Mouse (Mus musculus): ENCODE data around the gene Ldb2. TPM values are rescaled to one million over a fixed set of nuclear protein-coding genes. Genes with fewer than 3 reads are reported as not detected.

Ldb2 gene
- total RNA-seq, 4 experiments from 2014 or later, result 62.0 to 71.8 (median 67.8) TPM

DNA sequence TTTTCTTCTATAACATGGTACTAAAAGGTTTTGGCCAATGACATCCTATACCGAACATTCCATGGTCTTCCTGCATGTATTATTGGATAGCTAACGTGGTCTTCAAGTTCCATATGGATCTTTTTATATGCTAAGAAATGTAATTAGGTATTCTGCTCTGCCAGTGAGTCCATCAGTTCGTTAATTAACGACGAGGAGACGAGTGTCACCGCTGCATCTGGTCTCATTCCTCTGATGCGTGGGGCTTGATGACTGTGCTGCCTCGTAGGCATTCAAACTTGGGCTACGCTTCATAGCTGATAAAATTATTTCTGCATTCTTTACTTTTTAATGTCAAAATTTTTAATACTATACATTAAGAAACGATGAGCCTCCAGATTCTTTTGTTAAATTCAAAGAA is 251.0 kb downstream of the Ldb2 start:
- DNase-seq (ENCODE audit: low spot score in 2 of 2), result no peak

DNA sequence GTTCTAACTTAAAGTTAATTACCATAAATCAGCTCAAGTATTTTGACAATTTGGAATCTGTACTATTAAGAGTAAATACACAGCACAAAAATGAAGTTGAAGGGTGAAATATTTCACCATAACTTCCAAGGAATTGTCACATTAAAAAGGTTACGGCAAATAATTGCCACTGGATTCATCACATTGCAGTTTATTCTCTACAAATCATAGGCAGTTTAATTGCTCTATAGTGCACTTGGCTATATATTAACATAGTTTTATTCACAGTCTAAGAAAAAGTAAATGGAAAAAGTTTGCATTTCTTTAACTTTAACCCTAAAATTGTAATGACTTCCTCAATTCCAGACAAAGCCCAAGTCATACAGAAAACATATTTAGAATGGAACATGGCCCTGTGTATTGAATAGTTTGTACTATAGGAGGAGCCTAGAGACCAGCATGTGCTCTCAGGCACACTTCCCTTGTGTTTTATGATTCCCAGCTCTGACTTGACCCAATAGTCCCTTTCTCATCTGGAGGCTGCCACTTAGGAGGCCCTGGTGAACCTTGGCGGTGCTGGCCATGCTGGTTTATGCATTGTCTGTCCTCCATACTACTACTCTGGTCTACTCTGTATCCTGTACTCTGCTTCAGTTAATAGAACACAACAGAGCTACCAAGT is 255.9 kb downstream of the Ldb2 start:
- DNase-seq (ENCODE audit: low spot score in 2 of 2), result no peak

DNA sequence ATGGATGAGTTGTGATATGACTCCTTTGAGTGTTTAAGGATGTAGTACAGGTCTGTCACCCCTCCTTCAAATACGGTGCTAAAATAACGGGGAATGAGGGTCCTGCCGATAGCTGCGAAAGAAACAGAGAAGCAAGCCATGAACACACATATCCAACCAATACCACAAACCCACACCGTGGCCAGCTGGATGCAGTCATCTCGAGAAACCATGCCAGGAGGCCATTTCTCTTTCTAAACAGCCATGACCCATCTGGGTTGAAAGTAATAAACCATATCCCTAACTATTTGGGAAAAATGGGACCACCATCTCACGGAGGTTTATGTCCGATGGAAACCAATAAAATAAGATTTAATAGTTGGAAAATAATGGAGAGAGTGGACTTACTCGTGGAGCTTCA is 257.7 kb downstream of the Ldb2 start:
- DNase-seq (ENCODE audit: low spot score in 2 of 2), result no peak

DNA sequence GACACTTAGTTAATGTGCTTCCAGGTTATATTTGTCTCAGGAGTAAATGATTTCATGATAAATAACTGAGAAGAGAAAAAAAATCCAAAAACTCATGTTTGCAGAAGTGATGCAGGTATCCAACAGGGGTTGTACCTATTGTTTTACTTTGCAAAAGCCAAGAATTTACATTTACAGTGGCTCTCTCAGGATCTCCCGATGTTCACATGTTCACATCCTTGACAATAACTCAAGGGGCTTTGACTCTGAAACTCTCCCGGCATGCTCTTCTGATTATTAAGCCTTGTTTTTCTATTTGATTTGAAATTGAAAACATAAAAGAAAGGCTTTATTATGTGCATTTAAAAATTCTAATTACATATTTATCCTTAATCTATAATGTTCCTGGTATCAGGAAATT is 260.8 kb downstream of the Ldb2 start:
- DNase-seq (ENCODE audit: low spot score in 2 of 2), result no peak

DNA sequence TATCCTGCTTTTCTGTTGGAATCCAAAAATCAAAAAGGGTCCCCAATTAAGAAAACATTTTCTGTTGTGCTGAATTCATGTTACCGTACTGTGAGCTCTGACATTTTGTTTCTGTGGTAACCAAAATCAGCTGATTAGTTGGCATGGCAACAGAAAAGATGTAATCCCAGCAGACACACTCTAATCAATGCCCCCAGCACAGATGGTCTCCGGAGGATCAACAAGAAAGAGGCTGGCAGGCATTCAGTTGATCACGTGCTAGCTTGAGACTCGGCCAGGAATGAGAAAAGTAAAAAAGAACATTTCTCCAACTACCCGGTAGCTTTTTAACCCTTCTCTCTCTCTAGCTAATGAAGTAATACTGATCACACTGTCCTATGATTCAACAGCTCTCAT is 261.5 kb downstream of the Ldb2 start:
- peak; percentile 42 to 86 for DNase-seq (ENCODE audit: low spot score in 2 of 2)

DNA sequence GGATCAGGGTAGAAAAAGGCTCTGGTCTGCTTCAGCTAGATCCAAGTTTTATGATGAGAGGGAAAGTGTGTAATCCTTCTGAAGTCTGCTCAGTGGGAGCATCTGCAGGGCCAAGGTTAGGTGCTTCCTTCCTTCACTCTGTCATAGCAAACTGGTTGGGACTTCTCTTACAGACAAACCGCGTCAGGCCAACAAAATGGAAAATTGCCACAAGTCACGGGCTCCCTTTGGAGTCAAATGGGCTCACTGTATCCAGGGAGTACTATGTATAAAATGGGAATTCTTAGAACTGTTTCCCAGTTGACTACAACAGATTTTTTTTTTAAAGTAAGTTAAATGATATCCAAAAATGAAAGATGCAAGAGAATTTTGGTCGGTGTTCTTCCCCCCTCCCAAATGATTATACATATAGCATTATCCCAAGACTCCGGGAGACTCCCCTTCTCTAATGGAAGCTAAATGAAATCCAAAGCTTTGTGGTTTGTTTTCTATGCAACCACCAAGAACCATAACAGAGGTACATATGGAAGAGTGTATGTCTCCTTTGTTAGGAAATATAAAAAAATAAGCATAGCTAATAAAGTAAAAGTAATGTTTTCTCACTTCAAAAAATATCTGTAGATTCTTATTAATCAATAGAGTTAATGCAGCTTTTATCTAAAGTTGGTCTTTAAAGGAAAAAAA is 262.0 kb downstream of the Ldb2 start:
- DNase-seq (ENCODE audit: low spot score in 2 of 2), result no peak

DNA sequence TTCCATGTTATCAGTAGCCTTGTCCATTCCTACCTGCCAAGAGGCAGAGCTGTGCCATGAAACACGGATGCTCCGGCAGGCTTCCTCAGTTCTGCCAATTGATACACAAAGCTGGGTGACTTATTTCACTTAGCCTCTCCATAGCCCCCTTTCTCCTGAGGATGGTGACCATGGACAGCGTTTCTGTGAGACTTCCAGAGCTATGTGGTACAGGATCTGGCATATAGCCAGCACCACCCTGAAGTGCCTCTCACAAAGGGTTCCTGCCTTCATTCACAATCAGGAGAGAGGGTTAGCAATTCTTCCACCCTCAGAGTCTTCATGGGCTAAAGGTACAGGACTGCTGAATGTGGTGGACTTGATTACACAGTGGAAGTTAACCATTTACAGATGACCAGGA is 270.0 kb downstream of the Ldb2 start:
- no peak for DNase-seq (ENCODE audit: low spot score in 2 of 2)

DNA sequence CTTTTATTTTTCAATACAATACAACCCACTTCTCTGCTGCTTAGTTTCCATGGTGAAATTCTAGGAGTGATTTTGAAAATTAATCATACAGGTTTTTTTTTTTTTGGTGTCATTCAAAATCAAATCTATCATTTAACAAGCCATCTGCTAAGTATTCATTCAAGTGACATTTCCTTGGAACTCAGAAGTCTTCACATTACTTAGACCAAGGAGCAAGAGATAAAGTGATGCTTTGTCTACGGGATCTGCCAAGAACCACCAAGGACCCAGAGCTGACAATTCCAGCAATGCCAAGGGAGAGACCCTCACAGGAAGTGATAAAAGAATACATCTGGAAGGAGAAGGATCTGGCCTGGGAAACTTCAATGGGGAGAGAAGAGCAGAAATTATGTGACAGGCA is 270.5 kb downstream of the Ldb2 start:
- DNase-seq (ENCODE audit: low spot score in 2 of 2), result no peak

DNA sequence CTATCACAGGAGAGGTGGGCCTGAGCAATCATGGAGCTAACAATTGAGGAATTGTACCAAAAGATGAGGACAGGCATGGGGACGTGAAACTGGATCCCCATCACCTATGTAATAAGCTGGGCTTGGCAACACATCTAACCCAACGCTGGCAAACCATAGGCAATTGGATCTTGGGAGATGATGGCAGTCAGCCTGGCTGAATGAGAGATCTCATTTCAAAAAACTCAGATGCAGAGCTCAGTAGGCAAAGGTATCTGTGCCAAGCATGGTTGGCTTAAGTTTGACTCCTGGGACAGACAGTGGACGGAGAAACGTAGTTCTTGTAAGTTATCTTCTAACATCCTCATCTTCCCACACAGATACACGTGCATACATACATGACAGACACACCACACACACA is 294.3 kb downstream of the Ldb2 start:
- no peak for DNase-seq (ENCODE audit: low spot score in 2 of 2)

DNA sequence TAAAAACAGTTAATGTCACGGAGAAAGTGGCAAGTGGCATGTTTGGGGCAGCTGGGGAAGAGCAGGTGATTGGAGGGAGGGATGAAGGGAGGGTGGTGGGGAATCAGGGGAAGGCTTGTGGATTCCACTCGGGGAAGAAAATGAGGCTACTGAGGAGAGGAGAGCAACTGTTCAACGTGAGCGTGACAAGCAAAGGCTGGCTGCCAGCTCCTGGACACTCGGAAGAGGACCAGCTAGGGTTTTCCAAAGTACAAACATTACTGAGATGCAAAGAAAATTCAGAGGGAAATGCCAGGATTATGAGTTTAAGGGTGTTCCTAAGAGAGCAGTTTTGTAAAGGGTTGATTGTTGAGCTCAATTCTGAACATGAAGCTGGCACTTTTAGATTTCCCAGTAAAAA is 294.7 kb downstream of the Ldb2 start:
- DNase-seq (ENCODE audit: low spot score in 2 of 2), result no peak

DNA sequence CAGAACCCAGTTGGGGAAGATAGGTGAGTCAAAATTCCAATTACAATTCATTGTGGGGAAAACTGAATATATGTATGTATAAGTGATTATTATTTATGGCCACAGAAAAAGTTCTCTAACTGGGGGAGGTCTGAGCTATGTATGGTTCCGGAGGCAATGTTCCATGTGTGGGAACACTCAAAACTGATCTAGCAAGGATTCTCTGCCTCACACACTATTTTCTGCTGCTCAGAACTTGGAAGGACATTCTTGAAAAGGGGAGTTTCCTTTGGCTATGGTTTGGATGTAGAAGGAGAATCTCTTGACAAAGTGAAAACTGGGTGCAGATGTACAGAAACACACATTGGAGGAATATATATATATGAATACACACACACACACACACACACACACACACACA is 301.3 kb downstream of the Ldb2 start:
- no peak for DNase-seq (ENCODE audit: low spot score in 2 of 2)

DNA sequence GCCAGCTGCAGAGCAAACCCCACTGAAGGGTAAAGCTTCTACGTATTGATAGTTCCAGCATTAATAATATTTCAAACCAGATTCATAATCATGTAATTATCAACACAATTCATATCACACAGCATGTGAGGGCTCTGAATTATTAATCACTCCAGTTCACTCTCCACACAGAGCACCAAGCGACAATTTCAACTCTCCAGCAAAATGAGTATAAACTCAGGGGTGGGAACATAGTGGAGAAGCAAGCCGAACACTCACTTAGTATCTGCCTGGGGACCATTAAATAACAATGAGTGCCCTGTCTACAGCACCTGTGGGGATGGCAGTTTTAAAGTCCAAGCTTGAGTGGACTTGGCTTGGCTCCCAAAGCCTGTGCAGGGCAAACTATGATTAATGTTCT is 302.6 kb downstream of the Ldb2 start:
- DNase-seq (ENCODE audit: low spot score in 2 of 2), result no peak

DNA sequence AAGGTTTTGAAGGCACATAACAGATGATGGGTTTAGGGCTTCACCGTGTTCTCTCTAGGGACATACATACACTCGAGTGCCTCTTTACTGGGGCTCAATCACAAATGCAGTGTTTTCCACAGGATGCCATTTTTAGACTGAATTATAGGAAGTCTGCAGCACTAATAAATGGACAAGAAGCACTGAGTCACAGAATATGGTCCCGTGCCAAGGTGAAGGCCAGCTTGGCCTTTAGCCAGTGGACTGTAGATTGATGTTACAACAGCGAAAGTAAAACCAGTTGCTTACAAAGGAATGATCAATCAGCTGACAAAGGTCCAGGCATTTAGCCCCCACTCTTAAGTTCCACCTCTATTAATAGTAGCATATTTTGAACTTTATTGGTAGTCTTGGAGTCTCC is 304.4 kb downstream of the Ldb2 start:
- no peak for DNase-seq (ENCODE audit: low spot score in 2 of 2)

DNA sequence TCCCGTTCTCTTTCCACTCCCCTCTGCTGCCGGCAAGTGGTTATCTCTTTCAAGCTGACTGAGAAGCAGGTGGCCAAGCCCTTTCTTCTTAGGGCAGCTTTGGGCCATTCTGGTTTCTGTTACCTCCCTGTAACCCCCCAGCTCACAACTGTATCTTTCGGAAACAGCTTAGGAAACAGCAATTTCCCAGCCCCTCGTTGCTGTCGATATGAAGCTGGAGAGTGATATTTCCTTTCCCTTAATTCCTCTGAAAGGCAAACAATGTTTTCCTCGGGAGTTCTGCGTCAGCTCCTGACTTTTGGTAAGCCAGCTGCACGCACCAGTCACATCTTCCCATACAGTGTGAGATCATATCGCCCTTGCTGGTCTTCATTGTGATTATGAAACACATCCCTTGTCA is 305.3 kb downstream of the Ldb2 start:
- DNase-seq (ENCODE audit: low spot score in 2 of 2), result no peak

DNA sequence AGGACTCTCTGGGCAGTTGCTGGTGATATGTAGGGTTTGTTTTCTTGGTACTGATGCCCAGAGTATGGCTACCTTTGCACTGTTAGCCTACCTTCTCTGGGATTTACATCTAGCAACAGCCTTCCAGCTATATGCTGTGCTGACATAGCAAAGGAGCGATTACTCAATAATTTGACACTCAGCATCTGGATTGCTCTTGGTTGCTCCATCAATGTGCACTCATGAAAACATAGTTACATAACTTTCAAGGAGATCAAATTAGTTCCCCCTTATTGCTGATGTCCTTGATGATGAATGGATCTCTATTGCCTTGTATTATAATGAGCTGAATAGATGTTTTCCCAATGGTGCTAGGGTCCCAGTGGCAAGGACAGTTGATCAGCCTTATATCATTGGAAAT is 308.0 kb downstream of the Ldb2 start:
- no peak for DNase-seq (ENCODE audit: low spot score in 2 of 2)

DNA sequence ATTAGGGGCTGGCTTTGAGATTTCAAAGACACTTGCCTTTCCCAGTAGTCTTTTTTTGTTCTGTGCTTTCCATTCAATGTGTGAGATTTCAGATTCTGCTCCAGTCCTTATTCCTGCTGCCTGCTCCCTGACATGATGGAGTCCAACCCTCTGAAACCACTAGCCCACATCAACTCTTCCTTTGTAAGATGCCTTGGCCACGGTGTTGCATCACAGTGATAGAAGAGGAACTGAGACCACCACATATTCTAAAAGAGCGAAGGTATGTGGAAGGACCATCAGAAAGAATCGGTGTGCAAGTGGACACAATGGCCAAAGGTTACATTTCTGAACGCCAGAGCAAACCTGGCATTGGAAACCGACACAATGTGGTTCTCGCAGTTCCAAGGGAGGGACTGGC is 309.0 kb downstream of the Ldb2 start:
- no peak for DNase-seq (ENCODE audit: low spot score in 2 of 2)

DNA sequence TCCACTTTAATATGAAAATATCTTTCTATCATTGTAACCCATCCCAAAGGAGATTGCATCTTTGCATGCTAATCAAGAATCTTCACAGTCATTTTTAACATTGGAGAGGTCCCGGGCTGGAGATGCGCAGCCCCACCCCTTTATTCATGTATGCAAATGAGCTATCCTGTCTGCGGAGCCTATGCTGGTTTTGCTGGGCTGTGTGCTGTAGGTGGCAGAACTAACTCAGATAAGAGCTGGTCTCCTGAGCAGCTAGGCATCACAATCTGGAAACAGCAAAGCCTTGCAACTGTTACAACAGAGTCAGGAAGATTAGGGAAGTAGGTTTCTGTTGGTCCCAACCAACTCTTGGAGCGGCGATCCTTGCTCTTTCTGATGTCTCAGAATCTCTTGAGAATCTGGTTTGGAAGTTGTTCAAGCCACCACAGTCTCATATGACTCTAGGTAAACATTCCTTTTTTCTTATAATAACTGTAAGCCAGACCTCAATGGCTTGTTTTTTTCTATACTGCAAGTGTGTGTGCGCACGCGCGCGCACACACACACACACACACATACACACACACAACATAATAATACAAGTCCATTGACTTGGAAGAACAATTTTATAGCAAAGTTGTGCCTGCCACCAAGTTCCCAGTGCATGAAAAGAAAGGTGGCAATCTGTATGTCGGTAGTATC is 315.9 kb downstream of the Ldb2 start:
- DNase-seq (ENCODE audit: low spot score in 2 of 2), result peak in 1 of 2 experiments; percentile 61

DNA sequence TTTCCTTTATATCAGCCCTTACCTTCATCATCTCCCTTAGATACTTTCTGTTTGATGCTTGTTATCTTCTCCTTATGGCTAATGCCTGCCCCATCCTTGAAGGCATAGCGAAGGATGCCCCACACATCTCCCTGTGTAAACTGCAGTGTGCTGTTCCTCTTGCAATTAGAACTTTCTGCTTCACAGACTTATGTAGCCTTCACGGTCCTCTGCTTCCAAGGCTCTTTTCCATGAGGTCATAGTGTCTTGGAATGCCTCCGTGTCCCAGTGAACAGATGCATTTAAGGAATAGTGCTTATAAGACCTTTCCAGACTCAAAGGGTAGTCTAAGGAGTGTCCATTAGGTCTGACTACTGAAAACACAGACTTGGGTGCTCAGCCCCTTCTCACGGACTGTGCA is 318.1 kb downstream of the Ldb2 start:
- DNase-seq (ENCODE audit: low spot score in 2 of 2), result no peak

DNA sequence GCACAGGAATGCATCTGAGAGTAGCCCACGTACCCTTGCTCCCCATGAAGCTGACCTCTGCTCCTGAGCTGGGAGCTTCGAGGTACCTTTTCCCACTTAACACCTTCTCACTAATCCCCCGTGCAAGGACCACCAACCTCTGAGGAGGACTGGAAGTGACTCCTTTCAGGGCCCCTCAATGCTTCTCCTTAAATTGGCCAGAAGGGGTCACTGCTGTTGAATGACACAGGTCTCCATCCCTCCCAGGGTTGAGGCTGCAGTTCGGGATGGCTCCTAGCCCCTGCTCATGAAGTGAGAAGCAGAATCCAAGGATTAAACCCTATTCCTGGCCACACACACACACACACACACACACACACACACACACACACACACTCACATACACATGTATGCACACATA is 323.1 kb downstream of the Ldb2 start:
- DNase-seq (ENCODE audit: low spot score in 2 of 2), result no peak

DNA sequence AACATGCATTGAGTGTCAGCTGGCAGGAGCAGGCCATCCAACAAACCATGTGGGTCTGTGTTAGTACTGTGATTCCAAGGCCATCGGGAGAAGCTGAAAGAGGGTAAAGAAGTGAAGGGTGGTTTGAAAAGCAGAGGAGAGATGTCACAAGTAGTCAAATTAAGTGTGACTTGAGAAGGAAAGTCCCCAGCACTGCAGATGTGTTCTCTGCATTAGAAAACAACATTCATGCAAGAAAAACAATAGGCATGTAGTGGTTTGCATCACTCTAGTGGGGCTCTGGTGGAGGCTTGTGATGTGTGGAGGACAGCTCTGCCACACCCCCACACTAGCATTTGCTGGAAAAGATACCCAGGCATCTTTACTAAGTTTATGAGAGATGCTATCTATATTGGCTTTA is 323.9 kb downstream of the Ldb2 start:
- DNase-seq (ENCODE audit: low spot score in 2 of 2), result no peak

DNA sequence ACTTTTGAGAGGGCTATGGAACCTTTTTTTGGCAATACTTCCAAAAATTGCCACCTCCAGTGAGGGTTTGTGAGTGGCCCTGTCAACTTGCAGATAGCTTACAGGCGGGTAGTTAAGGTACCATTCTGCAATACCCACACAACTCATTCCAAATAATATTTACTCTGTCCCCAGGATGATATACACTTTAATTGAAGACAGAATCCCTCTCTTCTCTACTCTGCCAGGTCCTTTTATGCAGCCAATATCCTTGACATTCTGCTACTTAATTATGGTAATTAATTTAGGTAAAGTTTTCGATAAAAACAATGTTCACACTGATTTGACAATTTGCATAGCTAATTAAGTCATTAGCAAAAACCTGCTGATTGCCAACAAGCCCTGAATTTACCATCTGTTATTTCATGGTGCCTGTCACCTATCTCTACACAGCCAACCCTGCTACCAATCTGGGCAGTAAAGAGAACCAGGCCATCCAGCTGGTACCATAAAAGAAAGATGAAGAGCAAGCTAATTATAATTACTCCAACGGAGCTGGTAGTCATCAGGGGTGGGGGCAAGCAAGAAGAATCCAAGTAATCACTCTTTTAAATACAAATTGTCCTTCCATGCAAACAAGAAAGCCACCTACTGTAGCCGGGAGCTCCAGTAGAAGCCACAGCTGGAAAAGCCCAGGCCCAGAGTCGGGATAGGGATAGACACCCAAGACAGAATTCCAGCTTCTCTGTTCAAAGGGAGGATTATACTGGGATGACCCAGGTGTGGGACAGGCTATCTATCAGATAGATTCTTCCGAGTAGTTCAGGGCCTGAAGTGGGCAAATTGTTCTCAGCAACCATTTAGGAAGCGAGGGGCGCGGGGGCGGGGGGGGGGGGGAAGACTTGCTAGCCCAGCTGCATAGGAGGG is 325.4 kb downstream of the Ldb2 start:
- no peak for DNase-seq (ENCODE audit: low spot score in 2 of 2)

DNA sequence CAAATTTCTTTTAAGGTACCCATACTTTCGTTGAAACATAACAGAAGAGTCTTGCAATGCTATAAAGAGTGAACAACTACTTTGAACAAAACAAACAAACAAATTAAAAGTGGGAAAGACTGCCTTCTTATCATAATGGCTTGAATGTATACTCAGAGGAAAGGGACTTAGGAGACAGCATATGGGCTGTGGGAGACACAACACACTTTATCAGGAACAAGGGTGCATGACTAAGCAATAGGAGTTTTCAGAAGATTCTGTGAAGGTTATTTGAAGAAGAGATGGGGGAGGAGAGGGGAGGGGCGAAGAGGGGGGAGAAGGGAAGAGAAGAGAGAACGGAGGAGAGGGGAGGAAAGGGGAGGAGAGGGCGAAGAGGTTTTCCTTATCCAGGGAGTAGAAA is 334.2 kb downstream of the Ldb2 start:
- no peak for DNase-seq (ENCODE audit: low spot score in 2 of 2)
